Mouse (Mus musculus) embryonic facial prominence, embryonic 11.5 days (tissue): ENCODE results near the gene Gm10775. TPM values are rescaled to one million over a fixed set of nuclear protein-coding genes. Genes with fewer than 3 reads are reported as not detected.
A peak's percentile ranks its signal among the peaks of the same experiment; 100 is the strongest.

Experiments
- ATAC-seq: fragments of 200-750 bp; cut with Nextera tagmentation; replicated peaks from 2 replicates; pipeline ENCODE4 v1.8.0; 2017; ENCODE audit warnings: low read depth; ENCODE audit not compliant: insufficient number of reproducible peaks, low FRiP score, low TSS enrichment
- DNase-seq: peaks from one replicate; pipeline ENCODE4 v3.0.0-alpha.2; 2015; ENCODE audit warnings: low spot score
- H3K27ac ChIP-seq: fragments of 300-500 bp; sonication (generic); replicated peaks from 2 replicates; pipeline ENCODE4 v1.5.1; 2014; ENCODE audit warnings: mild to moderate bottlenecking, low read depth, low read length, control low read depth
- H3K27me3 ChIP-seq: fragments of 300-500 bp; sonication (generic); 2 replicates; pipeline ENCODE4 v1.6.1; 2014; ENCODE audit warnings: mild to moderate bottlenecking, low read length, moderate library complexity, mixed read lengths; ENCODE audit not compliant: control insufficient read depth, insufficient read depth
- H3K36me3 ChIP-seq: fragments of 300-500 bp; sonication (generic); replicated peaks from 2 replicates; pipeline ENCODE4 v1.6.1; 2014; ENCODE audit warnings: low read depth, mild to moderate bottlenecking, low read length, moderate library complexity, mixed read lengths; ENCODE audit not compliant: control insufficient read depth, insufficient read depth
- H3K4me1 ChIP-seq: fragments of 300-500 bp; sonication (generic); 2 replicates; pipeline ENCODE4 v1.6.1; 2014; ENCODE audit warnings: low read length, mixed read lengths; ENCODE audit not compliant: control insufficient read depth, insufficient read depth
- H3K4me2 ChIP-seq: fragments of 300-500 bp; sonication (generic); 2 replicates; pipeline ENCODE4 v1.6.1; 2014; ENCODE audit warnings: low read depth, mild to moderate bottlenecking, control low read depth, low read length, moderate library complexity
- H3K4me3 ChIP-seq: fragments of 300-500 bp; sonication (generic); 2 replicates; pipeline ENCODE4 v1.5.1; 2014; ENCODE audit warnings: low read depth, low read length, control low read depth
- H3K9ac ChIP-seq: fragments of 300-500 bp; sonication (generic); replicated peaks from 2 replicates; pipeline ENCODE4 v1.6.1; 2014; ENCODE audit warnings: mild to moderate bottlenecking, control low read depth, low read length
- H3K9me3 ChIP-seq: fragments of 300-500 bp; sonication (generic); replicated peaks from 2 replicates; pipeline ENCODE4 v1.6.1; 2016; ENCODE audit warnings: mild to moderate bottlenecking, low read length, inconsistent platforms, mixed read lengths; ENCODE audit not compliant: control insufficient read depth
- WGBS: fragments of 180-500 bp; shearing (Covaris S2); extraction: QIAGEN DNeasy Blood & Tissue Kit; methylation state at CpG from one replicate; pipeline ENCODE4 v1.1.7; 2014; 5-methylcytosine and 5-hydroxymethylcytosine counted together
- polyA plus RNA-seq: library from polyadenylated mRNA; unstranded; fragments of >200 nt; fragmentation: Nextera tagmentation; extraction: Ambion mirVana; gene quantifications from 2 replicates; pipeline ENCODE4 v1.2.1, GENCODE M21; 2014

Gm10775 gene
- polyA plus RNA-seq: not detected in 2 replicates

GRCm38 (mm10) chr13:65259239-65259638 lies at the start of gene Gm10775:
Gene Gm10775, plus strand, starts transcription at chr13:65259539.
- no peak within 1 kb of the TSS for H3K9ac ChIP-seq
- H3K4me2 ChIP-seq: no peak within 1 kb of the TSS
- ATAC-seq (no peak), DNase-seq (no peak)
- H3K27ac ChIP-seq: no peak within 1 kb of the TSS
- no peak within 1 kb of the TSS for H3K4me3 ChIP-seq
- no peaks in the 10 kb centered on the region; the same call in none of the 2 replicates for H3K36me3 ChIP-seq
- no peaks in the 10 kb centered on the region for H3K4me1 ChIP-seq
- H3K27me3 ChIP-seq: no peaks in the 10 kb centered on the region
- WGBS: 40% methylated on average over 29 of the region's 29 CpGs
- peaks cover 14% of the 10 kb centered on the region for H3K9me3 ChIP-seq

GRCm38 (mm10) chr13:65225945-65226344 lies 33.4 kb upstream of the Gm10775 start:
- H3K9ac ChIP-seq: no peak overlapping the region
- H3K4me1 ChIP-seq: no peaks in the 10 kb centered on the region
- WGBS: 53% methylated on average over 6 of the region's 6 CpGs
- DNase-seq: no peak
- no peaks in the 10 kb centered on the region; the same call in 1 of the 2 replicates for H3K9me3 ChIP-seq
- no peak overlapping the region for H3K4me3 ChIP-seq
- no peak for ATAC-seq
- no peak overlapping the region for H3K27ac ChIP-seq
- H3K4me2 ChIP-seq: no peak overlapping the region
- H3K27me3 ChIP-seq: no peaks in the 10 kb centered on the region
- no peaks in the 10 kb centered on the region for H3K36me3 ChIP-seq

- no peaks in the 10 kb centered on the region; the same call in 1 of the 2 replicates for H3K9me3 ChIP-seq
- 85% methylated on average over 2 of the region's 2 CpGs for WGBS
- no peak overlapping the region for H3K4me3 ChIP-seq
- H3K27me3 ChIP-seq: no peaks in the 10 kb centered on the region
- no peak overlapping the region for H3K27ac ChIP-seq
- H3K36me3 ChIP-seq: no peaks in the 10 kb centered on the region
- H3K4me1 ChIP-seq: no peaks in the 10 kb centered on the region
- H3K9ac ChIP-seq: no peak overlapping the region
- no peak overlapping the region for H3K4me2 ChIP-seq
- ATAC-seq (no peak), DNase-seq (no peak)
Measured at GRCm38 (mm10) chr13:65226657-65227056, 32.7 kb upstream of the Gm10775 start.

- Histone ChIP-seq H3K36me3 (no peaks in the 10 kb centered on the region), H3K9ac (no peak overlapping the region), H3K4me2 (no peak overlapping the region), H3K4me3 (no peak overlapping the region), H3K27ac (no peak overlapping the region), H3K4me1 (no peaks in the 10 kb centered on the region; the same call in 1 of the 2 replicates), H3K9me3 (no peaks in the 10 kb centered on the region; the same call in 1 of the 2 replicates), H3K27me3 (no peaks in the 10 kb centered on the region)
- no peak for ATAC-seq
- 74% methylated on average over 9 of the region's 9 CpGs for WGBS
- DNase-seq: no peak
Measured at GRCm38 (mm10) chr13:65237211-65237610, 22.1 kb upstream of the Gm10775 start.

- Histone ChIP-seq H3K4me2 (peak overlapping the region; percentile 95), H3K4me3 (peak overlapping the region; percentile 73), H3K9me3 (peaks cover 5% of the 10 kb centered on the region), H3K4me1 (no peaks in the 10 kb centered on the region; the same call in 1 of the 2 replicates), H3K36me3 (no peaks in the 10 kb centered on the region), H3K9ac (peak overlapping the region; percentile 70), H3K27ac (peak overlapping the region; percentile 47; the same call in 1 of the 2 replicates), H3K27me3 (no peaks in the 10 kb centered on the region)
- peak; percentile 97 for DNase-seq
- ATAC-seq: peak; percentile 96
- under 1% methylated on average over 28 of the region's 28 CpGs for WGBS
Measured at GRCm38 (mm10) chr13:65240509-65241098, 18.7 kb upstream of the Gm10775 start.

GRCm38 (mm10) chr13:65241099-65241626 lies 18.2 kb upstream of the Gm10775 start:
- Histone ChIP-seq H3K36me3 (no peaks in the 10 kb centered on the region), H3K4me1 (no peaks in the 10 kb centered on the region; the same call in 1 of the 2 replicates), H3K4me2 (peak overlapping the region; percentile 95), H3K4me3 (peak overlapping the region; percentile 73), H3K27ac (peak overlapping the region; percentile 47; the same call in 1 of the 2 replicates), H3K27me3 (no peaks in the 10 kb centered on the region), H3K9me3 (peaks cover 8% of the 10 kb centered on the region), H3K9ac (peak overlapping the region; percentile 70)
- WGBS: 0% methylated on average over 44 of the region's 45 CpGs
- peak; percentile 83 for ATAC-seq
- peak; percentile 93 for DNase-seq

- peaks cover 8% of the 10 kb centered on the region for H3K9me3 ChIP-seq
- no peak overlapping the region for H3K27ac ChIP-seq
- ATAC-seq (peak; percentile 22), DNase-seq (peak; percentile 12)
- no peaks in the 10 kb centered on the region for H3K27me3 ChIP-seq
- H3K4me2 ChIP-seq: peak overlapping the region; percentile 95
- no peaks in the 10 kb centered on the region for H3K36me3 ChIP-seq
- 2% methylated on average over 50 of the region's 51 CpGs for WGBS
- no peaks in the 10 kb centered on the region; the same call in 1 of the 2 replicates for H3K4me1 ChIP-seq
- H3K9ac ChIP-seq: peak overlapping the region; percentile 70
- H3K4me3 ChIP-seq: peak overlapping the region; percentile 73
Measured at GRCm38 (mm10) chr13:65241627-65242318, 17.6 kb upstream of the Gm10775 start.
